Mouse (Mus musculus) brown adipose tissue, adult 24 weeks (tissue): ENCODE measurements around the gene Vmp1. TPM values are rescaled to one million over a fixed set of nuclear protein-coding genes. Genes with fewer than 3 reads are reported as not detected.

Source experiments
- H3K27ac ChIP-seq: fragments of 200-500 bp; replicated peaks from 2 replicates; pipeline ENCODE4 v1.5.1; 2012; ENCODE audit warnings: low read depth, mild to moderate bottlenecking, low read length
- H3K4me1 ChIP-seq: fragments of 200-500 bp; 2 replicates; pipeline ENCODE4 v1.6.1; 2012; ENCODE audit warnings: low read length, mixed read lengths; ENCODE audit not compliant: control insufficient read depth, insufficient read depth, insufficient read length
- H3K4me3 ChIP-seq: fragments of 200-500 bp; 2 replicates; pipeline ENCODE4 v1.5.1; 2012; ENCODE audit warnings: low read depth, mild to moderate bottlenecking, low read length, moderate library complexity; ENCODE audit not compliant: insufficient read depth
- polyA plus RNA-seq: library from polyadenylated mRNA; stranded (reverse); fragments of >200 nt; gene quantifications from 2 replicates; pipeline ENCODE4 v1.2.4, GENCODE M21; 2012; ENCODE audit not compliant: missing spikeins, insufficient read depth, insufficient read length

The Vmp1 gene
- polyA plus RNA-seq, 1 experiment: 62.6 TPM

GRCm38 (mm10) chr11:86582543-86583260 lies 100.9 kb downstream of the Vmp1 start:
- peak overlapping the region; percentile 99; the same call in 1 of the 2 replicates for H3K27ac ChIP-seq
- H3K4me1 ChIP-seq: peaks cover 28% of the 10 kb centered on the region
- no peak overlapping the region for H3K4me3 ChIP-seq

GRCm38 (mm10) chr11:86581943-86582542 lies 101.6 kb downstream of the Vmp1 start:
- H3K27ac ChIP-seq: peak overlapping the region; percentile 99
- H3K4me1 ChIP-seq: peaks cover 29% of the 10 kb centered on the region
- H3K4me3 ChIP-seq: no peak overlapping the region

GRCm38 (mm10) chr11:86581250-86581753 lies 102.3 kb downstream of the Vmp1 start:
- Histone ChIP-seq H3K27ac (peak overlapping the region; percentile 99), H3K4me3 (peak overlapping the region; percentile 61), H3K4me1 (peaks cover 29% of the 10 kb centered on the region)

- Histone ChIP-seq H3K4me1 (peaks cover 32% of the 10 kb centered on the region), H3K4me3 (no peak overlapping the region)
Measured at GRCm38 (mm10) chr11:86580319-86581113, 103.1 kb downstream of the Vmp1 start.

GRCm38 (mm10) chr11:86579731-86580318 lies 103.8 kb downstream of the Vmp1 start:
- Histone ChIP-seq H3K4me3 (no peak overlapping the region), H3K4me1 (peaks cover 32% of the 10 kb centered on the region), H3K27ac (peak overlapping the region; percentile 99)

More at GRCm38 (mm10) chr11:86580319-86581113, 103.1 kb downstream of the Vmp1 start:
- peak overlapping the region; percentile 99 for H3K27ac ChIP-seq

GRCm38 (mm10) chr11:86578809-86579730 lies 104.6 kb downstream of the Vmp1 start:
- H3K4me1 ChIP-seq: peaks cover 32% of the 10 kb centered on the region
- peak overlapping the region; percentile 11 for H3K4me3 ChIP-seq
- H3K27ac ChIP-seq: peak overlapping the region; percentile 99

GRCm38 (mm10) chr11:86578106-86578808 lies 105.4 kb downstream of the Vmp1 start:
- H3K4me1 ChIP-seq: peaks cover 32% of the 10 kb centered on the region
- peak overlapping the region; percentile 99 for H3K27ac ChIP-seq
- H3K4me3 ChIP-seq: peak overlapping the region; percentile 11; the same call in 1 of the 2 replicates

- peak overlapping the region; percentile 99 for H3K27ac ChIP-seq
- peaks cover 32% of the 10 kb centered on the region for H3K4me1 ChIP-seq
- H3K4me3 ChIP-seq: no peak overlapping the region
Measured at GRCm38 (mm10) chr11:86577231-86577630, 106.4 kb downstream of the Vmp1 start.

GRCm38 (mm10) chr11:86575632-86576378 lies 107.8 kb downstream of the Vmp1 start:
- Histone ChIP-seq H3K4me3 (no peak overlapping the region), H3K4me1 (peaks cover 38% of the 10 kb centered on the region), H3K27ac (peak overlapping the region; percentile 56)

GRCm38 (mm10) chr11:86574408-86574807 lies 109.2 kb downstream of the Vmp1 start:
- no peak overlapping the region for H3K27ac ChIP-seq
- H3K4me3 ChIP-seq: no peak overlapping the region

GRCm38 (mm10) chr11:86573646-86574231 lies 109.9 kb downstream of the Vmp1 start:
- Histone ChIP-seq H3K4me3 (no peak overlapping the region), H3K27ac (no peak overlapping the region), H3K4me1 (peaks cover 19% of the 10 kb centered on the region)

More at GRCm38 (mm10) chr11:86574408-86574807, 109.2 kb downstream of the Vmp1 start:
- H3K4me1 ChIP-seq: peaks cover 25% of the 10 kb centered on the region

GRCm38 (mm10) chr11:86572623-86573022 lies 111.0 kb downstream of the Vmp1 start:
- Histone ChIP-seq H3K4me3 (no peak overlapping the region), H3K4me1 (peaks cover 9% of the 10 kb centered on the region; the same call in 1 of the 2 replicates), H3K27ac (no peak overlapping the region)
